Mouse (Mus musculus): ENCODE measurements around the gene Sorl1.

GRCm38 (mm10) chr9:42109131-42109530 lies 15.0 kb downstream of the Sorl1 start:
- TF ChIP-seq CTCF (IDR thresholded peaks at IDR 0.05; ENCODE audit: low read depth): no peak
- no peak for TF ChIP-seq EP300 (IDR thresholded peaks at IDR 0.05; ENCODE audit: low read depth)
